Mouse (Mus musculus): Measurements from ENCODE around the gene Ifrd2.

- TF ChIP-seq CTCF (IDR thresholded peaks at IDR 0.05; ENCODE audit: control insufficient read depth, insufficient read depth, insufficient replicate concordance, low read depth, low read length) (no peak), POLR2A (IDR thresholded peaks at IDR 0.05; ENCODE audit: control insufficient read depth, low read depth, low read length) (no peak)
Measured at GRCm38 (mm10) chr9:107619546-107619879, 32.1 kb downstream of the Ifrd2 start.

All from testis, adult 2 months (tissue).